Mouse (Mus musculus) lung, postnatal 0 days (tissue): ENCODE data around the gene Cnot3.

Experiments
- CTCF ChIP-seq: IDR thresholded peaks from 2 replicates; pipeline ENCODE4 v1.5.1; 2016; ENCODE audit warnings: antibody characterized with exemption, mild to moderate bottlenecking
- EP300 ChIP-seq: IDR thresholded peaks from 2 replicates; pipeline ENCODE4 v1.6.1; 2016; ENCODE audit warnings: antibody characterized with exemption, mild to moderate bottlenecking, control low read depth

- TF ChIP-seq CTCF = peak; percentile 50
- no peak for TF ChIP-seq EP300
Measured at GRCm38 (mm10) chr7:3666921-3667391, 21.9 kb downstream of the Cnot3 start.
